In genomic region chr5:142627398-142627797, GRCm38 (mm10) we compare ENCODE assay signal across 8 mouse cellular contexts. TPM values are rescaled to one million over a fixed set of nuclear protein-coding genes. Genes with fewer than 3 reads are reported as not detected.
DNase-seq lines count a peak whose midpoint lies in the region; ATAC-seq and TF ChIP-seq lines count a peak whose summit lies in the region.

Gene Wipi2, plus strand, starts transcription at chr5:142627698.

- TF ChIP-seq POLR2A in bone marrow, adult 2 months (IDR thresholded peaks at IDR 0.05; ENCODE audit: borderline replicate concordance, control insufficient read depth, low read depth, low read length): no peak

- WGBS in kidney, postnatal 0 days: 87% methylated on average over 2 of the region's 2 CpGs
- 74% methylated on average over 2 of the region's 2 CpGs for WGBS in bone marrow, adult 2 months
- WGBS in large intestine, adult 2 months: 85% methylated on average over 2 of the region's 2 CpGs
- WGBS in midbrain, embryonic 12.5 days: 92% methylated on average over 2 of the region's 2 CpGs

- peaks cover 10% of the 10 kb centered on the region for H3K4me1 ChIP-seq in kidney, postnatal 0 days (replicated peaks; ENCODE audit: insufficient read depth, low read length)
- H3K4me1 ChIP-seq in bone marrow, adult 2 months (ENCODE audit: control insufficient read depth, insufficient read depth, low read length): peaks cover 3% of the 10 kb centered on the region
- peaks cover 17% of the 10 kb centered on the region for H3K4me1 ChIP-seq in midbrain, embryonic 12.5 days

- no peak for ATAC-seq in kidney, postnatal 0 days (replicated peaks; ENCODE audit: low FRiP score, low read depth)
- ATAC-seq in midbrain, embryonic 12.5 days (ENCODE audit: low FRiP score, low read depth): no peak

- no peak for TF ChIP-seq CTCF in kidney, postnatal 0 days (IDR thresholded peaks at IDR 0.05; ENCODE audit: low read depth)
- TF ChIP-seq CTCF in bone marrow, adult 2 months (IDR thresholded peaks at IDR 0.05; ENCODE audit: control insufficient read depth, insufficient read depth, low read length): no peak

- no peaks in the 10 kb centered on the region for H3K27me3 ChIP-seq in kidney, postnatal 0 days (ENCODE audit: insufficient read depth, low read length)
- H3K27me3 ChIP-seq in midbrain, embryonic 12.5 days: no peaks in the 10 kb centered on the region; the same call in 1 of the 2 replicates

- no peaks in the 10 kb centered on the region for H3K36me3 ChIP-seq in kidney, postnatal 0 days (ENCODE audit: insufficient read depth, low read length)
- H3K36me3 ChIP-seq in midbrain, embryonic 12.5 days: 0 out of 2 replicates have a peak, but pooled peaks cover 2% of the 10 kb centered on the region

- no peak for DNase-seq in kidney, postnatal 0 days (ENCODE audit: low spot score)
- DNase-seq in kidney, postnatal 10 days: no peak
- no peak for DNase-seq in gastrocnemius, postnatal 4 days (ENCODE audit: low spot score in 2 of 2)
- DNase-seq in large intestine, adult 2 months (ENCODE audit: low read depth, low spot score): no peak
- DNase-seq in embryo, embryonic 9.5 days (ENCODE audit: extremely low spot score): no peak
- DNase-seq in kidney, postnatal 36 days: no peak

- peak within 1 kb of the TSS; percentile 90; the same call in 1 of the 2 replicates for H3K9ac ChIP-seq in kidney, postnatal 0 days (ENCODE audit: low read depth, low read length)
- H3K9ac ChIP-seq in midbrain, embryonic 12.5 days (replicated peaks): peak within 1 kb of the TSS; percentile 60

- H3K4me3 ChIP-seq in kidney, postnatal 0 days (replicated peaks; ENCODE audit: low read depth, low read length): peak within 1 kb of the TSS; percentile 95; the same call in 1 of the 2 replicates
- no peak within 1 kb of the TSS for H3K4me3 ChIP-seq in bone marrow, adult 2 months (replicated peaks; ENCODE audit: control insufficient read depth, low read depth, low read length)
- peak within 1 kb of the TSS; percentile 88 for H3K4me3 ChIP-seq in midbrain, embryonic 12.5 days

- H3K9me3 ChIP-seq in kidney, postnatal 0 days (replicated peaks; ENCODE audit: low read length): no peaks in the 10 kb centered on the region
- H3K9me3 ChIP-seq in midbrain, embryonic 12.5 days: no peaks in the 10 kb centered on the region

- H3K27ac ChIP-seq in kidney, postnatal 0 days: peak within 1 kb of the TSS; percentile 92
- H3K27ac ChIP-seq in bone marrow, adult 2 months (ENCODE audit: control insufficient read depth, insufficient read depth, low read depth, low read length, poor library complexity): no peak within 1 kb of the TSS
- H3K27ac ChIP-seq in midbrain, embryonic 12.5 days (replicated peaks): no peak within 1 kb of the TSS

- peak within 1 kb of the TSS; percentile 92 for H3K4me2 ChIP-seq in kidney, postnatal 0 days (ENCODE audit: low read length)
- H3K4me2 ChIP-seq in midbrain, embryonic 12.5 days (replicated peaks): peak within 1 kb of the TSS; percentile 97

RNA-seq across cellular contexts. Expression of gene Wipi2, which starts in this region (rescaled TPM):
- 41.8 and 46.2 TPM in 2 replicates for polyA plus RNA-seq in kidney, postnatal 0 days (2015; fragmentation: Nextera tagmentation; extraction: Ambion mirVana)
- 29.4 and 41.8 TPM in 2 replicates for polyA plus RNA-seq in bone marrow, adult 2 months (2011; ENCODE audit: insufficient read depth, insufficient read length, low replicate concordance, missing spikeins)
- total RNA-seq in gastrocnemius, postnatal 4 days (2021): 10 to 100 TPM; 36.9 to 39.6 TPM
- 25.1 and 39.9 TPM in 2 replicates for polyA plus RNA-seq in large intestine, adult 2 months (2012; rRNA removed)
- 65.1 and 67.6 TPM in 2 replicates for polyA plus RNA-seq in midbrain, embryonic 12.5 days (2016; fragmentation: Nextera tagmentation; extraction: Ambion mirVana)
